Mouse (Mus musculus) hindbrain, embryonic 13.5 days (tissue): Measurements from ENCODE around the gene Polm. TPM values are rescaled to one million over a fixed set of nuclear protein-coding genes. Genes with fewer than 3 reads are reported as not detected.

Experiments used
- ATAC-seq: fragments of 200-750 bp; cut with Nextera tagmentation; 2 replicates; pipeline ENCODE4 v1.8.0; 2017; ENCODE audit warnings: moderate TSS enrichment; ENCODE audit not compliant: low FRiP score
- H3K27ac ChIP-seq: fragments of 300-500 bp; sonication (generic); 2 replicates; pipeline ENCODE4 v1.5.1; 2015; ENCODE audit warnings: inconsistent platforms, mild to moderate bottlenecking, moderate library complexity
- H3K27me3 ChIP-seq: fragments of 300-500 bp; sonication (generic); 2 replicates; pipeline ENCODE4 v1.6.1; 2015; ENCODE audit warnings: mild to moderate bottlenecking, inconsistent platforms
- H3K36me3 ChIP-seq: fragments of 300-500 bp; sonication (generic); 2 replicates; pipeline ENCODE4 v1.6.1; 2015; ENCODE audit warnings: mild to moderate bottlenecking, inconsistent platforms
- H3K4me1 ChIP-seq: fragments of 300-500 bp; sonication (generic); replicated peaks from 2 replicates; pipeline ENCODE4 v1.6.1; 2015; ENCODE audit warnings: inconsistent platforms
- H3K4me2 ChIP-seq: fragments of 300-500 bp; sonication (generic); 2 replicates; pipeline ENCODE4 v1.6.1; 2015; ENCODE audit warnings: inconsistent platforms, mild to moderate bottlenecking, moderate library complexity
- H3K4me3 ChIP-seq: fragments of 300-500 bp; sonication (generic); 2 replicates; pipeline ENCODE4 v1.5.1; 2015; ENCODE audit warnings: mild to moderate bottlenecking, inconsistent platforms
- H3K9ac ChIP-seq: fragments of 300-500 bp; sonication (generic); 2 replicates; pipeline ENCODE4 v1.6.1; 2015; ENCODE audit warnings: mild to moderate bottlenecking, inconsistent platforms
- H3K9me3 ChIP-seq: fragments of 300-500 bp; sonication (generic); 2 replicates; pipeline ENCODE4 v1.6.1; 2016; ENCODE audit warnings: inconsistent platforms
- WGBS: fragments of 180-500 bp; shearing (Covaris S2); methylation state at CpG from one replicate; pipeline ENCODE4 v1.1.7; 2015; 5-methylcytosine and 5-hydroxymethylcytosine counted together
- polyA plus RNA-seq: library from polyadenylated mRNA; unstranded; fragments of >200 nt; fragmentation: Nextera tagmentation; extraction: Ambion mirVana; gene quantifications from 2 replicates; pipeline ENCODE4 v1.2.1, GENCODE M21; 2015

The Polm gene
- 5.3 and 6.6 TPM in 2 replicates for polyA plus RNA-seq

DNA sequence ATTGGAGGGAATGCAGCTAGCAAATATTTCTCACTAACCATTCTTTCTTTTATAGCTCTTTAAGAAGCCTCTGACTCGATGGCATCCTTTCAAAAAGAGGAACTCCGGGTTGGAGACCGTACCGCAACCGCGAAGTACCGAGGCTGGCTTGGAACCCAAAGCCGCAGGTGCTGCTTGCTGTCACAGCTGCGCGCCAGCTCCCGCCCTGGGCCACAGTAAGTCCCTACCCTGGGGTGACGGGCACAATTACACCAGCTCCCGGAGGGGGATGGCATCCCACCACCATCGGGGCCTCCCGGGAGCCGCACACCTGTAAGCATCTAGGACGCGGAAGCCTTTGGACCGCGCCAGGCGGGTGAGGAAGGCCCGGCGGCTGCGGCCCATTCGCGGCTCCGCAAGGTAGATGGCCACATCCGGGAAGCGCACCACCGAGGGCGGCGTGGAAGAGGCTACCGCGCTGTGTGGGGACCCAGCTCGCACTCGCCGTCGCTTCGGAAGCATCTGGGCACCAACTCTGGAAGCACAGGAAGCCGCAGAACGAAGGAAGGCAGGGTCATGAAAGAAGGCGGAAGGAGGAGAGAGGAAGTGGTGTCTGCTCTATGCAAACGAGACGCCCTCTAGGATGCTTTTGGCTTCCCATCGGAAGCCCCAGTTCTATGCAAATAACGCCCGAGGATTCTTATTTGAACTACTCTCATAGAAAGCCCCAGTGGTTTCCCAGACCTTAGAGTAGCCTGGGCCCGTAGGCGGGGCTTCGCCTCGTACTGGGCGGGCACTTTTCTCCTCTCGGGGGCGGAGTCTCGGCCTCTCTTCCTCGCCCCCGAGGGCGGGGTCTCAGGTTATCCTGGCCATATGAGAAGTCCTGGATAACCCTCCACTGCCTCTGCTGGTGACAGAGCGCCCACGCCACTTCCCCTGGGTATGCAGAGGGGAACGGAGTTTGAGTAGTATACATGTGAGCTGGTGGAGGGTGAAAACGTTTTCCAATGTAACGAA, at the start of gene Polm:
TSS of gene Polm (minus strand) at position 766 of the 996 bp plus-strand sequence.
- WGBS = under 1% methylated on average over 63 of the region's 63 CpGs
- Histone ChIP-seq H3K36me3 (peaks cover 11% of the 10 kb centered on the region), H3K4me2 (peak within 1 kb of the TSS; percentile 76), H3K4me3 (peak within 1 kb of the TSS; percentile 55), H3K9me3 (no peaks in the 10 kb centered on the region), H3K9ac (peak within 1 kb of the TSS; percentile 80), H3K4me1 (peaks cover 16% of the 10 kb centered on the region), H3K27me3 (no peaks in the 10 kb centered on the region), H3K27ac (peak within 1 kb of the TSS; percentile 77)
- peak; percentile 94 for ATAC-seq

DNA sequence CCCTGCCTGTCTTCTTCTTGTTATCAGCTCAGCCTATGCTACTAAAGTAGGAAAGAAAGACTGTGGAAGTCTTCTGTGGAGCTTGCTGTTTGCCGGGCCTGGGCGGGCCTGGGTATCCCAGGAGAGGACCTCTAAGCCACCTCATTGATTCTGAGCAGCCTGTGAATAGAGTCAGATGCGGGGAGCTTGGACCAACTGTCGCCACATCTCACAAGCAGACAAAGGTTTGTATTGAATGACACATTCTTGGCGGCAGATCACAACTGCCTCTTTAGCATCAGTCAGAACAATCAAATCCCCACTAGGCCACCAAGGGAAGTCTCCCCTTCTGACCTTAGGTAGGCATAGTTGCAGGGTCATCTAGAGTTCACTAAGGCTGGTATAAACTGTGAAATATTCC, 49.4 kb upstream of the Polm start:
- H3K36me3 ChIP-seq = no peaks in the 10 kb centered on the region
- H3K4me2 ChIP-seq = no peak overlapping the region
- WGBS = 14% methylated on average over 5 of the region's 5 CpGs
- H3K9ac ChIP-seq = no peak overlapping the region
- no peaks in the 10 kb centered on the region for H3K9me3 ChIP-seq
- peaks cover 32% of the 10 kb centered on the region for H3K4me1 ChIP-seq
- H3K27me3 ChIP-seq = 0 out of 2 replicates have a peak, but pooled peaks cover 2% of the 10 kb centered on the region
- peak overlapping the region; percentile 46; the same call in 1 of the 2 replicates for H3K27ac ChIP-seq
- no peak overlapping the region for H3K4me3 ChIP-seq
- no peak; the same call in 1 of the 2 replicates for ATAC-seq

DNA sequence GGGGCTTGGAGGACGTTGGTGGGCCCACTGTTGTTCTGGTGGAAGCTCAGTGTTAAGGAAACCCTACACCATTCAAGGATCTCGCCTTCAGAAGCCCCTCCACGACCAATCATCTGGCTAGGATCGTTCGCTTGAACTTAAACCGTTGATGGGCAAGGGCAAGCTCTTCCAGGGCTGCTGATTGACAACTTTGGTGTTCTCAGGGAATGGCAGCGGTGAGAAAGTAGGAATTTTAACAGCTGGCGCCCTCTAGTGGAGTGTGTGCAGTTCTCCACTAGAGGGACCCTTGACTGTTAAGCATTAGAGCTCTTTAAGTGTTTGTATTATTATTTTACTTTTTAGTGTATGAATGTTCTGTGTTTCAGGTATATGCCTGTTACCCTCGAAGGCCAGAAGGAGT, 48.4 kb upstream of the Polm start:
- Histone ChIP-seq H3K4me3 (no peak overlapping the region), H3K27me3 (0 out of 2 replicates have a peak, but pooled peaks cover 2% of the 10 kb centered on the region), H3K4me2 (no peak overlapping the region), H3K4me1 (peaks cover 23% of the 10 kb centered on the region), H3K27ac (no peak overlapping the region), H3K9me3 (no peaks in the 10 kb centered on the region), H3K9ac (peak overlapping the region; percentile 5; the same call in 1 of the 2 replicates), H3K36me3 (no peaks in the 10 kb centered on the region)
- no peak for ATAC-seq
- 17% methylated on average over 9 of the region's 9 CpGs for WGBS

DNA sequence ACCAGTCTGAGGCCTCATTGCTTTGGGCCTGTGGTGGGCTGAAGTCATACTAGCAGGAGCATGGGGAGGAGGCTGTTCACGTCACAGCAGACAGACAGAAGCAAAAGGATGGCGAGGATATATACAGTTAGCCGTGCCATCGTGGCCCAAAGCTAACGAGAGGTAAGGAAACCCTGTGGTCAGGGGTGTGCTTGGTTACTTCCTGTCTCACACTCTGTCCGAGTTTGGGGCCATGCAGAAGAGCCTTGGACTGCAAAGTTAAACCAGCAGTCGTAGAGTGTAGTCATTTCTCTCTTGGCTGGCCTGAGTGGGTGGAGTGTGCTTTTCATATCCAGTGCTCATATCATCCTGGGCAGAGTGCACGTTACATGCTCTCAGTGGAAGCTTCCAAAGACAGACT, 44.7 kb upstream of the Polm start:
- 85% methylated on average over 8 of the region's 8 CpGs for WGBS
- Histone ChIP-seq H3K36me3 (no peaks in the 10 kb centered on the region), H3K4me3 (no peak overlapping the region), H3K4me2 (no peak overlapping the region), H3K9me3 (no peaks in the 10 kb centered on the region), H3K4me1 (peaks cover 20% of the 10 kb centered on the region), H3K27me3 (no peaks in the 10 kb centered on the region), H3K27ac (no peak overlapping the region), H3K9ac (no peak overlapping the region)
- no peak for ATAC-seq

DNA sequence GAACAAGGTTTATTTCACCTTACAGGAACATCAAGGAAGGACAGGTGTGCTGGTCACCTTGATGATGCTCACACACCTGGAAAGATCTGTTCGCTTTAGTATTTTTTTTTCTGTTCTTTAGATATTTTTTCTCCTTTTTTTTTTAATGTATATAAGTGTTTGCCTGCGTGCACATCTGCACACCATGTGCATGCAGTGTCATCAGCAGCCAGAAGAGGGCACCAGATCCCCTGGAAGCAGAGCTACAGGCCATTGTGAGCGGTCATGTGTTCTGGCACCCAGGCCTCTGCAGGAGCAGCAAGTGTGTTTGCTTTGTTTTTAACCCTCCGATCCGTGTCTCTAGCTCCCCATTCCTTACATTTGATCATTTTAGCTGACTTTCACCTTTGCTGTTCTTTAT, 42.1 kb upstream of the Polm start:
- WGBS = 46% methylated on average over 5 of the region's 5 CpGs
- no peak overlapping the region for H3K9ac ChIP-seq

DNA sequence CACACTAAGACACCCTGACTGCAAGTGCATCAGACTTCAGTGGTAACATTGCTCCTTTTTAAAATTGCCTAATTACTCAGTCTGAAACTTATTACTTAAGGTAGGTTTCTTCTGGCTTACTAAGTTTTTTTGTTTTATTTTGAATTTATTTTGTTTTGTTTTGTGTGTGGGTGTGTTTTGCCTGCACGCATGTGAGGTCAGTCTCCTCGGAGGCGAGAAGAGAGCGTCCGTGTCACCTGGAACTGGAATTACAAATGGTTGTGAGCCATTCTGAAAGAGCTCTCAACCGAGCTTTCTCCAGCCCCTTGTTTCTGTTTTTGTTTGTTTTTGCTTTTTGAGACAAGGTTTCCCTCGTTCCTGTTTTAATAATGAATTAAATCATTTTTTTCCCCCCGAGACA, 40.8 kb upstream of the Polm start:
- no peaks in the 10 kb centered on the region for H3K27me3 ChIP-seq
- H3K4me1 ChIP-seq = peaks cover 28% of the 10 kb centered on the region
- H3K4me3 ChIP-seq = peak overlapping the region; percentile 64
- peaks cover 25% of the 10 kb centered on the region for H3K36me3 ChIP-seq
- no peaks in the 10 kb centered on the region for H3K9me3 ChIP-seq
- H3K27ac ChIP-seq = peak overlapping the region; percentile 87
- ATAC-seq = no peak
- H3K4me2 ChIP-seq = peak overlapping the region; percentile 68
- H3K9ac ChIP-seq = peak overlapping the region; percentile 63
- 44% methylated on average over 8 of the region's 8 CpGs for WGBS

More for the DNA sequence above, 42.1 kb upstream of the Polm start:
- Histone ChIP-seq H3K4me3 (no peak overlapping the region), H3K27ac (no peak overlapping the region), H3K36me3 (peaks cover 12% of the 10 kb centered on the region), H3K9me3 (no peaks in the 10 kb centered on the region), H3K27me3 (no peaks in the 10 kb centered on the region), H3K4me1 (peaks cover 28% of the 10 kb centered on the region), H3K4me2 (no peak overlapping the region)
- ATAC-seq = no peak

DNA sequence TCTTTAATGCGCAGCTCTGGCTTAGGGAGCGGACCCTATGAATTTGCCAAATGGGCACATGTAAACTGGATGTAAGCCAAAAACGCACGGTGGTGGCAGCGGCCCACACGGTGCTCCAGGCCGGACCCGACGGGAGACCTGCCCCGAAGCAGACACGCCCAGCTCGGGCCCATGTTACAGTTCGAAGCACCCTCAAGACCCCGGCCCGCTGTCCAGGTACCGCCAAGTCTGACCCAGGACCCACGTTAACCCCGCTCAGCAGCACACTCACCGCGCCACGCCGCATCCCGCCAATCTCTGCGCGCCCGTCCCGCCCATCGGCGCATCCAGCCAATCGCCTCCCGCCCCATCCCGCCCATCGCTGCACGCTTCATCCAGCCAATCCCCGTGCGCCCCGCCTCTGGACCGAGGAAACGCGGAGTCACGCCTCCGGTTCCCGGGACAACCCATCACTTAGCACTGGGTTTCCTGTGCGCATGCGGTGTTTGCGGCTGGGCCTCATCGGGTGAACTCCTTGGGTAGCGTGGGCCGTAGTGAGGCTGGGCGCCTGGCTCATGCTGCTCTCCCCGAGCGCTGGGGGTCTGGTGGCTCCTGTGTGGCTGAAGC, 40.2 kb upstream of the Polm start, which contains the start of gene Pold2:
TSS of gene Pold2 (minus strand) at position 372 of the 606 bp plus-strand sequence.
- H3K4me1 ChIP-seq = peaks cover 28% of the 10 kb centered on the region
- H3K27me3 ChIP-seq = no peaks in the 10 kb centered on the region
- peaks cover 31% of the 10 kb centered on the region for H3K36me3 ChIP-seq
- peak within 1 kb of the TSS; percentile 68 for H3K4me2 ChIP-seq
- peak within 1 kb of the TSS; percentile 87 for H3K27ac ChIP-seq
- peak within 1 kb of the TSS; percentile 74 for H3K9ac ChIP-seq
- ATAC-seq = peak; percentile 99
- peak within 1 kb of the TSS; percentile 64 for H3K4me3 ChIP-seq
- under 1% methylated on average over 52 of the region's 52 CpGs for WGBS
- no peaks in the 10 kb centered on the region for H3K9me3 ChIP-seq

DNA sequence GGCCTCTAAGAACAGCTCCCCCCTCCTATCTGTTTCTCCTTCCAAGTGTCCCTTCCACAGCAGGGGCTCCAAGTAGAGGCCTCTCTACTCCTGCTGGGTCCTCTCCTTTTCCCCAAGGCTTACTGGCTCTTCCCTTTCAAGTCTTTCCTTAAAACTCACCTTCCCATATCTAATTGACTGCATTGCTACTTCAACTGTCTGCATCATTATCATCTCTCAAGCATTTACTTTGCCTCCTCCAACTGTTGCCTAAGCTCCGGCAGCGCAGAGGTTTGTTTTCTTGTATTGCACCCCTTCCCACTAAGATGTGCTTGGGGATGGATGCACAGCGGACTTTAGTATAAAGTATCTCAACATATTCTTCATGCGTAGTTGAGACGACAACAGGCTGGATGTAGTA, 39.6 kb upstream of the Polm start:
- Histone ChIP-seq H3K36me3 (peaks cover 37% of the 10 kb centered on the region), H3K4me2 (peak overlapping the region; percentile 68), H3K9me3 (no peaks in the 10 kb centered on the region), H3K4me1 (peaks cover 28% of the 10 kb centered on the region), H3K9ac (peak overlapping the region; percentile 74), H3K27ac (no peak overlapping the region), H3K4me3 (peak overlapping the region; percentile 64), H3K27me3 (no peaks in the 10 kb centered on the region)
- ATAC-seq = no peak
- 6% methylated on average over 5 of the region's 5 CpGs for WGBS

DNA sequence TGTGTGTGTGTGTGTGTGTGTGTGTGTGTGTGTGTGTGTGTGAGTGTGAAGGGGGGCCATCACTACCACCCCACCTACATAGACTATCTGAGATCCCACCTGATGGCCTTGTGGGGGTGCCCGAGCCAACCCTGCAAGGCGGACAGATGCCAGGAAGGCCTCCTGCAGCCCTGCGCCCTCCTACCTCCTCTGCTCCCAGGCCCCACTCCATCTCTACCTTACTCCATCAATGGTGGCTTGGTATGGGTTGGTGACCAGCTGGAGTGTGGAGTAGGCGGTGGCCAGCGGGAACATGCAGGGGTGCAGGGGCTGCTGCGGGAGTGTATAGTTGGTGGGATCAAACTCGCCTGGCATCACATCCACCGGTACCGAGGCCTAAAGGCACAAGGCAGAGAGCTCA, 35.4 kb upstream of the Polm start:
- Histone ChIP-seq H3K9ac (no peak overlapping the region), H3K9me3 (no peaks in the 10 kb centered on the region), H3K27me3 (no peaks in the 10 kb centered on the region), H3K36me3 (peaks cover 71% of the 10 kb centered on the region), H3K4me1 (peaks cover 20% of the 10 kb centered on the region), H3K4me3 (no peak overlapping the region), H3K4me2 (no peak overlapping the region), H3K27ac (no peak overlapping the region)
- ATAC-seq = no peak
- 98% methylated on average over 9 of the region's 9 CpGs for WGBS

DNA sequence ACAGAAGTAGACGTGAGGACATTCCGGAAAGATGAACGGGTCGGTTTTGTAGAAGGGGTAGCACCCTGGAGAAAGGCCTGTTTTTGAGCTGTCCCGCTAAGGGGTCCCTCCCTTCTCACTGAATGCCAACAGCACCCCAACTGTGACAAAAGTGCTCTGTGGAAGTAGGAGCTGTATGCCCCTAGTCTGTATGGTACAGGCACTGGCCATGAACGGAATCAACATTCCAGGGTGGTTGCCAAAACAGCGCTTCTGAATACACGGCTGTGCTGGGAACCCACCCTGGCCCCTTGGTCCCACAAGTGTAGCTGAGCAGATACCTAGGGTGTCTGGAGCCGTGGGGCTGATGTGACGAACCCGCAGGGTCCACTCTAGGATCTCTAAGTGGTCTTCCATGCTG, 34.9 kb upstream of the Polm start:
- Histone ChIP-seq H3K27me3 (no peaks in the 10 kb centered on the region), H3K4me1 (peaks cover 20% of the 10 kb centered on the region), H3K36me3 (peaks cover 71% of the 10 kb centered on the region), H3K9me3 (no peaks in the 10 kb centered on the region), H3K9ac (no peak overlapping the region), H3K4me3 (no peak overlapping the region), H3K4me2 (no peak overlapping the region), H3K27ac (no peak overlapping the region)
- 97% methylated on average over 11 of the region's 11 CpGs for WGBS
- no peak for ATAC-seq

DNA sequence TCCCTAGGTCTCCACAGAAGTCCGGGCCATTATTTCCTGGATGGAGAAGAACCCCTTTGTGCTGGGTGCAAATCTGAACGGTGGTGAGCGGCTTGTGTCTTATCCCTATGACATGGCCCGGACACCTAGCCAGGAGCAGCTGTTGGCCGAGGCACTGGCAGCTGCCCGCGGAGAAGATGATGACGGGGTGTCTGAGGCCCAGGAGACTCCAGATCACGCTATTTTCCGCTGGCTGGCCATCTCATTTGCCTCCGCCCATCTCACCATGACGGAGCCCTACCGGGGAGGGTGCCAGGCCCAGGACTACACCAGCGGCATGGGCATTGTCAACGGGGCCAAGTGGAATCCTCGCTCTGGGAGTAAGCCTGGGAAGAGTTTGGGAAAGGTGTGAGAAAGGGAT, 32.3 kb upstream of the Polm start:
- no peak overlapping the region for H3K9ac ChIP-seq
- H3K9me3 ChIP-seq = no peaks in the 10 kb centered on the region
- H3K4me3 ChIP-seq = no peak overlapping the region
- H3K27ac ChIP-seq = no peak overlapping the region
- H3K4me2 ChIP-seq = no peak overlapping the region
- peaks cover 60% of the 10 kb centered on the region for H3K36me3 ChIP-seq
- 89% methylated on average over 16 of the region's 16 CpGs for WGBS
- no peaks in the 10 kb centered on the region for H3K27me3 ChIP-seq
- H3K4me1 ChIP-seq = no peaks in the 10 kb centered on the region
- ATAC-seq = no peak

DNA sequence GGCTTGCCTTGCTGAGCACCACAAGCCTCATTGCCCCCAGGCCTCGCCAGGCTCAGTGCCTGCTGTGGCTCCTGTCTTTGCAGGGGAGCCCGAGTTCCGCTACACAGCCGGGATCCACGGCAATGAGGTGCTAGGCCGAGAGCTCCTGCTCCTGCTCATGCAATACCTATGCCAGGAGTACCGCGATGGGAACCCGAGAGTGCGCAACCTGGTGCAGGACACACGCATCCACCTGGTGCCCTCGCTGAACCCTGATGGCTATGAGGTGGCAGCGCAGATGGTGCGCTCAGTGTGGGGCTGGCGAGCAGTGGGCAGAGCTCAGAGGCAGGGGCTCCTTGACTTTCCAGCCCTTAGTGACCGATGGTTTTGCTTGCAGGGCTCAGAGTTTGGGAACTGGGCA, 31.5 kb upstream of the Polm start:
- H3K36me3 ChIP-seq = peaks cover 53% of the 10 kb centered on the region
- no peak overlapping the region for H3K4me3 ChIP-seq
- WGBS = 95% methylated on average over 16 of the region's 16 CpGs
- no peak overlapping the region for H3K27ac ChIP-seq
- H3K9ac ChIP-seq = peak overlapping the region; percentile 13; the same call in 1 of the 2 replicates
- peaks cover 1% of the 10 kb centered on the region; the same call in 1 of the 2 replicates for H3K27me3 ChIP-seq
- no peaks in the 10 kb centered on the region for H3K4me1 ChIP-seq
- H3K9me3 ChIP-seq = no peaks in the 10 kb centered on the region
- no peak for ATAC-seq
- no peak overlapping the region for H3K4me2 ChIP-seq
